Mouse (Mus musculus) layer of hippocampus, adult 11-12 months (tissue): Measurements from ENCODE around the gene Gtf3c4.
A peak's percentile ranks its signal among the peaks of the same experiment; 100 is the strongest.

Experiments
- DNase-seq: peaks from one replicate; pipeline ENCODE4 v3.0.0; 2022; ENCODE audit warnings: low spot score

Gtf3c4 gene

DNA sequence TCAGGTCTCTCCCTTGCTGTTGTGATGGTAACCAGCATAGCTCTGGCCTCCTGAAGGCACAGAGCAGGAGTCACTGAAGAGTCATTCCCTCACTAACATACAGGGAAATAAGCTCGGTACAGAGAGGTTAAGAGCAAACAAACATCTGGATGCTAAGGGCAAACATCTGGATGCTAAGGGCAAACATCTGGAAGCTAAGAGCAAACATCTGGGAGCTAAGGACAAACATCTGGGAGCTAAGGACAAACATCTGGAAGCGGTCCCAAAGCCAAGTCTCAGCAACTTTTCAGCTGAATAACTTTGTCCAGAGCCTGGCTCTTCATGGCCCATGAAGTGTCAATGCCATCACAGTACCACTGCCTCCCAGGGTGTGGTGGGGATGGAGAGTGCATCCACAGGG is 40.6 kb downstream of the Gtf3c4 start:
- no peak for DNase-seq

DNA sequence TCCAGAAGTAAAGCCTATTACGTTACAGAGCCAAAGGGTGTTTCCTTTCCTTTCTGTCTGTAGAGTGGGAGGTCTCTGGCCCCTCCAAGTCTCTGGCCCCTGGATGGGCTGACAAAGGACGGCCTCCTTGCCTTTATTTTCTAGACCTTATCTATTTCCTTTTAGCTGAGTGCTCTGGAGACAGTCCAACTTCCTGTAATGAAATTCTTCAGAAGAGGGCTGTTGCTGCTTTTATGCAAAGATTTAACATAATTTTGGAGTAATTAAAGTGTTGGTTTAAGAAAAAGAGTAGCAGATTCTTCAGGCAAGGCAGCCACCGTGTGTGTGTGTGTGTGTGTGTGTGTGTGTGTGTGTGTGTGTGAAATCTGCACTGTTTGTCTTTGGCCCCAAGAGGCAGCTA is 41.8 kb downstream of the Gtf3c4 start:
- DNase-seq, result no peak

- DNase-seq, result no peak
Measured at GRCm38 (mm10) chr2:28797490-28798106, 42.6 kb downstream of the Gtf3c4 start.

- DNase-seq, result no peak
Measured at GRCm38 (mm10) chr2:28796298-28796697, 43.9 kb downstream of the Gtf3c4 start.

DNA sequence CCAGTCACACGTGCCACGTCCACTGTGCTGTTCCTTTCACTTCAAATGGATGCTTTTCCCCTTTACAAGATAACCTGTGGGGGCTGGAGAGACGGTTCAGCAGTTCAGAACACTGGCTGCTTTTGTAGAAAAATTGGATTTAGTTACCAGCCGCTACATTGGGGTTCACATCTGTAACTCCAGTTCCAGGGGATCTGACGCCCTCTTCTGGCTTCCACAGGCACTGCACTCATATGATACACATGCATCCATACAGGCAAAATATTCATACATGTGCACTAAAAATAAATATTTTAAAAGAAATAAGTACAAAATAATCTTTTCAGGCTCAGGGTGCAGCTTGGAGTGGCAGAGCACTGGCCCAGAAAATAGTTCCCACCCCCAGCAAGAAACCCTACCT is 45.5 kb downstream of the Gtf3c4 start:
- no peak for DNase-seq

- DNase-seq, result peak; percentile 28
Measured at GRCm38 (mm10) chr2:28792931-28793610, 47.1 kb downstream of the Gtf3c4 start.

GRCm38 (mm10) chr2:28787067-28787619 is 53.0 kb downstream of the Gtf3c4 start:
- DNase-seq, result no peak

DNA sequence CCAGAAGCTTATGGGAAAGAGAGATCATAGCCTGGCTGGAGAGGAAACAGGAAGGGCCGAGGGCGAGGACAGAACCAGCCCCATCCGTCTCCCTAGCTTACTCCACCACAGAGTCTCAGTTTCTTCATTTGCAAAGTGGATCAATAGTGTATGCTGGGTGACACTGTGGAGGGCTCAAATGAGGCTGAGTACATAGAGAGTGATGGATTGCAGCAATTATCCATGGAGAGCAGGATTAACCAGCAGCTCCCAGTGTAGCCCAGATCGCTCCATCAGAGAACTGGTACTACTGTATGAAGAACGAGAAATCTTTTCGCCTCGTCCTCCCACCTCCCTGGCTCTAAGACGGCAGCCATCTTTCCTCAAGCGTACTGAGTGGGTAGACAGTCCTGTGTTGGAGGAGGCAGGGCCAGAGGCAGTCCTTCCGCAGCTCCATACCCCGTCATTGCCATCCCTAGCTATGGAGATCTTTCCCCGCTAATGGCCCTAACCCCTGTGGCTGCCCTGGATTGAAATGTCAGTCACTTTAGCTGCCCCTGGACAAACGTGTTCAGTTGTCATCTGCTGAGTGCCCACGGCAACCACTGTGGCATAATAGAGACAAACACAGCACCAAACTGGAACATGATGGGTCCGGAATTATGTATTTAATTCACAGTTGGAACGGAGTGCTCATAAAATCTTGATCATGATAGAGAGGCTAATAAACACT is 53.6 kb downstream of the Gtf3c4 start:
- no peak for DNase-seq

DNA sequence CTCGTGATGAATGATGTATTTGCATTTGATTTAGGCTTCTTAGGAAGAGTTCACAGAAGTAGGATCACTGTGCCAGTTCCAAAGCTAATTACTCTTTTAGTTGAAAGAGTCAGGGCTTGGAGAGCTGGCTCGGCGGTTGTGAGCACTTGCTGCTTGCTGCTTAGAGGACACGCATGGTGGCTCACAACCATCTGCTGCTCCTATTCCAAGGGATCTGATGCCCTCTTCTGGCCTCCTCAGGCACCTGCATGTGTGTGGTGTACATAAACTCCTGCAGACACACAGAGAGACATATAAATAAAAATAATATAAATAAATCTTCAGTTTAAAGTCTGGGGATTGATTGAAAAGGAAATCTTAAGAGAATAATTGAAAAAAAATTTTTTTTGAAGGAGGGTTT is 58.9 kb downstream of the Gtf3c4 start:
- DNase-seq, result no peak

DNA sequence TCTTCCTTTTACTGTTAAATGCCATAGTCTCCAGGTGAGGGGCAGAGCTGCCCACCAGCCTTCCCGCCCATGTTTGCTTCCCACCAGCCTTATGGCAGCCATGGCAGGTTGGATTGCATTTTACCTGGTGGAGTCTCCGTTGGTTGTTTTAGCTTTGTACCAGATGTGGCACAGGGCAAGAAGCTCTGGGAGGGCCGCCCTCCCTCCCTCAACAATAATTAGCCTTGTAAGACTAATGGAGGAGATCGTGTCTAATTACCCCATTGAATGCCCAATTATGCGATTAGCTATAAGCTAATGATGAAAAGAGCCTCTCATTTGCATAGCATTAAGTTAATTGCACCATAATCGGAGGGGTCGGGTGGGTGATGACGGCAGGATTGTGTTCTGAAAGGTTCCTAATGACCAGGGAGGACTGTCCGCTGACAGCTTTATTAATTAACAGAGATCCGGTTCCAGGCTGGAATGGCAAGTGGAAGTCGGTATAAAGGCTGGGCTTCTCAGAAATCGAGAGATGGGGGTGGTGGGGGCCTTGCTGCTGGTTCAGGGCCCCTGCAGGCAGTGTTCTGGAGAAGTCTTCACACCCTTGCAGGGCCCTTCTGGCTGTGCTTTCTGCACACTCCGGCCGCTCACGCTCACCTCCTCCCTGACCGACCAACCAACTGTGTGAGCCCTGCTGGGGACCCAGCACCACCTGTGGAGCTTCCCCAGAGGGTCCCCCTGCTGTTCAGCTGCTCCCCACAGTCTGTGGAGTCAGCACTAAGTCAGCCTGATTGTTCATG is 60.0 kb downstream of the Gtf3c4 start:
- DNase-seq, result no peak

DNA sequence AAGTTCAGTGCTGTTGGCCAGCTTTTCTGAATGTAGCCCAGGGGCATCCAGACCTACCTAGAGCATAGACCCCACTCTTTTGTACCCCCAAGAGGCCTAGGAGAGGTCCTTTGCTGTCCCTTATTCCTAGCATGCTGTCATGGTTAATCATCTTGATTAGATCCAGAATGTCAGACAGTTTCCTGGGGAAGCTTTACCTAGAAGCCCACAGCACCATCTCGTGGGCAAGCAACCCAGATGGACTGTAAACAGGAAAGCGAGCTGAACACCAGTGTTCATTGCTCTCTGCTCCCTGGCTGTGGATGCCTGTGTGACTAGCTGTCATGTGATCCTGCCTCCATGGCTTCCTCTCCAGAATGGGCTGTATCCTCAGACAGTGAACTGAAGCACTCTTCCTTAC is 63.4 kb downstream of the Gtf3c4 start:
- DNase-seq, result no peak

DNA sequence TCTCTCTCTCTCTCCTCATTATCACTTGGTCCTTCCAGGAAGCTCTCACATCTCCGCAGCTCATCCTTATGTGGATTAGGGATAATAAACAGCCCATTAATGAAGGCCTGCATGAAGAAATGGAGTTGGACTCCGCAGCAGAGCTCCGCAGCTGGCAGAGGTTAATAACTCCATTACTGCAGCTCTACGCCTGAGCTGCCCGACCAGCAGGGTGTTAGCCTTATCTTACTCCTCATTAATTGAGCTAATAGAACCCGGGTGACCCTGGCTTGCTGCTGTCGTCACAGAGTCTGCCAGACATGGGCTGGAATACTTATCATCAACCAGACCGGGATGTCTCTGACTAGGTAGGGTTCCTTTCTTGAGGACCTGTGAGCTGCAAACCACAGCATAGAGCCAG is 66.1 kb downstream of the Gtf3c4 start:
- DNase-seq, result no peak
